Mouse (Mus musculus) liver, adult 2 months (tissue): ENCODE results near the gene Mok. TPM values are rescaled to one million over a fixed set of nuclear protein-coding genes. Genes with fewer than 3 reads are reported as not detected.

ENCODE experiments used
- DNase-seq: peaks from one replicate; pipeline ENCODE4 v3.0.0-alpha.2; 2011; ENCODE audit warnings: low read depth, low spot score; ENCODE audit errors: extremely low read depth
- H3K27ac ChIP-seq: fragments of 200-500 bp; replicated peaks from 2 replicates; pipeline ENCODE4 v1.5.1; 2012; ENCODE audit warnings: low read depth, mild to moderate bottlenecking, control low read depth, inconsistent platforms, low read length; ENCODE audit not compliant: insufficient read depth
- H3K27me3 ChIP-seq: fragments of 200-500 bp; 2 replicates; pipeline ENCODE4 v1.6.1; 2012; ENCODE audit warnings: mild to moderate bottlenecking, moderate library complexity, low read length, inconsistent platforms; ENCODE audit not compliant: control insufficient read depth, insufficient read depth
- H3K36me3 ChIP-seq: fragments of 200-500 bp; 2 replicates; pipeline ENCODE4 v1.6.1; 2012; ENCODE audit warnings: low read length, inconsistent platforms; ENCODE audit not compliant: control insufficient read depth, insufficient read depth
- H3K4me1 ChIP-seq: fragments of 200-500 bp; 2 replicates; pipeline ENCODE4 v1.6.1; 2011; ENCODE audit warnings: low read length; ENCODE audit not compliant: control insufficient read depth, insufficient read depth
- H3K4me3 ChIP-seq: fragments of 200-500 bp; 2 replicates; pipeline ENCODE4 v1.5.1; 2011; ENCODE audit warnings: low read depth, mild to moderate bottlenecking, control low read depth, low read length, moderate library complexity; ENCODE audit not compliant: insufficient read depth
- H3K79me2 ChIP-seq: fragments of 200-500 bp; 2 replicates; pipeline ENCODE4 v1.6.1; 2012; ENCODE audit warnings: inconsistent platforms, mild to moderate bottlenecking, low read length, moderate library complexity; ENCODE audit not compliant: control insufficient read depth, insufficient read depth
- H3K9ac ChIP-seq: fragments of 200-500 bp; 2 replicates; pipeline ENCODE4 v1.6.1; 2012; ENCODE audit warnings: low read depth, mild to moderate bottlenecking, control low read depth, inconsistent platforms, low read length
- CTCF ChIP-seq: fragments of 200-500 bp; IDR thresholded peaks from 2 replicates; pipeline ENCODE4 v1.5.1; 2011; ENCODE audit warnings: low read depth, low read length, control low read depth
- POLR2A ChIP-seq: fragments of 200-500 bp; IDR thresholded peaks from 2 replicates; pipeline ENCODE4 v1.6.1; 2011; ENCODE audit warnings: low read length, control low read depth; ENCODE audit not compliant: insufficient read depth; ENCODE audit errors: extremely low read depth
- WGBS: fragments of 180-500 bp; shearing (Covaris S2); methylation state at CpG from one replicate; pipeline ENCODE4 v1.1.7; 2018; 5-methylcytosine and 5-hydroxymethylcytosine counted together
- polyA plus RNA-seq: library from polyadenylated mRNA; depleted of rRNA; stranded (reverse); fragments of >200 nt; gene quantifications from 2 replicates; pipeline ENCODE4 v1.2.3, GENCODE M21; 2012
- total RNA-seq: library from RNA; depleted of rRNA; stranded (reverse); fragments of >200 nt; gene quantifications from 2 replicates; pipeline ENCODE4 v1.2.3, GENCODE M21; 2014

The Mok gene
- total and polyA plus RNA-seq, 2 experiments = 0.18 TPM; not detected in 1

GRCm38 (mm10) chr12:110797842-110798431, 42.8 kb downstream of the Mok start:
- WGBS = 73% methylated on average over 10 of the region's 10 CpGs
- Histone ChIP-seq H3K27ac (no peak overlapping the region), H3K36me3 (no peaks in the 10 kb centered on the region), H3K27me3 (no peaks in the 10 kb centered on the region), H3K4me1 (no peaks in the 10 kb centered on the region), H3K79me2 (0 out of 2 replicates have a peak, but pooled peaks cover 3% of the 10 kb centered on the region), H3K9ac (no peak overlapping the region), H3K4me3 (no peak overlapping the region)
- no peak for TF ChIP-seq CTCF
- TF ChIP-seq POLR2A = no peak
- DNase-seq = no peak

- Histone ChIP-seq H3K4me3 (no peak overlapping the region), H3K79me2 (0 out of 2 replicates have a peak, but pooled peaks cover 3% of the 10 kb centered on the region), H3K36me3 (no peaks in the 10 kb centered on the region), H3K4me1 (no peaks in the 10 kb centered on the region), H3K27ac (no peak overlapping the region), H3K9ac (no peak overlapping the region), H3K27me3 (no peaks in the 10 kb centered on the region)
- DNase-seq = no peak
- TF ChIP-seq CTCF (no peak), POLR2A (no peak)
- 95% methylated on average over 6 of the region's 6 CpGs for WGBS
These were observed 43.5 kb downstream of the Mok start for GRCm38 (mm10) chr12:110797202-110797601.

DNA sequence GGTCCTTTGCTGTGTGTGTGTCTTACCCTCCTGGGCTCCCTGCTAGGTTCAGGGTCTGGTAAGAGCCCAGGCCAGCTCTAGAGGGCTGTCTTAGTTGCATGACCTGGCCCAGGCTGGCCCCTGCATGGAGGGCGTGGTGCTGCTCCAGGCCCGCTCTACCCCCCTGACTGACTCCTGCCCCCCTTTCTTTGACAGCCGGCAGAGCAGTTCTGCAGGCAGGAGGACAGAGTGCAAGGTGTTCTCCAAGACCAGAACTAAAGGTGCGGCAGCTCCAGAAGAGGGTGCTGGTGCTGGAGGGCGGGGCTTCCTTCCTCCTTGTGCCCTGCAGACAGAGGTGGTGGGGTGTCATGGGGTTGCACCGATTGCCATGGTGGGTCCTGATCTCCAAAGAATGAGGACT, 44.0 kb downstream of the Mok start:
- 77% methylated on average over 6 of the region's 6 CpGs for WGBS
- Histone ChIP-seq H3K4me3 (no peak overlapping the region), H3K36me3 (no peaks in the 10 kb centered on the region), H3K9ac (no peak overlapping the region), H3K27me3 (no peaks in the 10 kb centered on the region), H3K27ac (no peak overlapping the region), H3K79me2 (0 out of 2 replicates have a peak, but pooled peaks cover 3% of the 10 kb centered on the region), H3K4me1 (no peaks in the 10 kb centered on the region)
- no peak for DNase-seq
- TF ChIP-seq CTCF (no peak), POLR2A (no peak)

DNA sequence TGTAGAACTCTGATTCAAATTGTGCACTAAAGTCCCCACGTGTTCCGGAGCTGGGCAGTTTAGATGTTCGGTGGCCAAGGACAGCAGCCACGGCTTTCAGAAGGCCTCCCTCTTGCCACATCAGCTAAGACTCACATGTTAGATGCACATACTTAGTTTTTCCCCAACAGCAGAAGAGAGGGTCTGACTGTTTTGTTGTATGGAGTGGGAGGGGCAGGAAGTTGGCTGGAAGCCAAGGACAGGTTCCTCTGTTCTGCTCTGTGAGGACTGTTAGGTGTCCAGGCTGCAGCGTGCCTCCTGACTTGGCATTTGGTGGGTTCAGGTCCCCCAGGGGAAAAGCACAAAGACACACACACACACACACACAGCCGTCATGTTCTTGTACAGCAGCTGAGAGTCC, 45.7 kb downstream of the Mok start:
- Histone ChIP-seq H3K4me1 (no peaks in the 10 kb centered on the region), H3K36me3 (no peaks in the 10 kb centered on the region), H3K9ac (no peak overlapping the region), H3K27me3 (no peaks in the 10 kb centered on the region), H3K4me3 (no peak overlapping the region), H3K79me2 (0 out of 2 replicates have a peak, but pooled peaks cover 3% of the 10 kb centered on the region), H3K27ac (no peak overlapping the region)
- 92% methylated on average over 6 of the region's 6 CpGs for WGBS
- DNase-seq = no peak
- TF ChIP-seq CTCF = no peak
- no peak for TF ChIP-seq POLR2A

DNA sequence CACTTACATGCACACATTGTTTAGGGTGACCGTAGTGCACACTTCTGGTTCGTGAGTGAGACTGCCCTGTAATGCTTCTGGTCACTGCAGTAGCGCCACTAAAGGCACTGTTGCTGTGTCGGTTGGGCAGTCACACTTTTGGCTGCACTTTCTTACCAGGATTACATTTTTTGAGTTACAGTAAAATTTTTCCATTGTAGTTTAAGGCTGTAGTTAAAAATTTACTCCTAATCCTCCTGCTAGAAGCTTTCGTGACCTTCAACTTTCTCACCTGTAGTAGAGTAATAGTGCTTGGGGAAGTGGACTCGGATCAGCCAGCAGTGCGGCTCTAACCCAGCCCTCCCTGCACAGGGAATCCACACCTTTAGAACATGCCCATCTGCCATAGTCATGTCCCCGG, 49.7 kb downstream of the Mok start:
- Histone ChIP-seq H3K9ac (no peak overlapping the region), H3K4me1 (no peaks in the 10 kb centered on the region), H3K27me3 (no peaks in the 10 kb centered on the region), H3K79me2 (0 out of 2 replicates have a peak, but pooled peaks cover 5% of the 10 kb centered on the region), H3K36me3 (no peaks in the 10 kb centered on the region), H3K4me3 (no peak overlapping the region), H3K27ac (no peak overlapping the region)
- WGBS = 80% methylated on average over 8 of the region's 8 CpGs
- TF ChIP-seq POLR2A = no peak
- no peak for TF ChIP-seq CTCF
- no peak for DNase-seq

DNA sequence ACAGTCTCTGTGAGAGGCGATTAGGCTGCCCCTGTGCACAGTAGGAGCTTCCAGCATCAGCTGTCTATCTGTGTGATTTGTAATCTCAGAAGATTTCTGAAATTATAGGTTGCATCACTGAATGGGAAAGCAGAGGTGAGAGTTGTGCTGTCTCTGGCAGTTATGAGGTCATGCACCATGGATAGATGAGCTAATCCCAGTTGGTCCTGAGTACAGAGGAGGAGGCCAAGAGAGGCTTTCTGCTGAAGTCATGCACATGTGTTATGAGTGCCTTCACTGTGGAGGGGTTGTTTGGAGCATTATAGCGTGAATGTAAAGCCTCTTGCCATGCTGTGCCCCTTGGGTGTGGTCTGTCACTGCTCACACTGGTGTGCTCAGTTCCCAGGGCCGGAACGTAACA, 50.2 kb downstream of the Mok start:
- Histone ChIP-seq H3K27me3 (no peaks in the 10 kb centered on the region), H3K9ac (no peak overlapping the region), H3K4me1 (no peaks in the 10 kb centered on the region), H3K79me2 (0 out of 2 replicates have a peak, but pooled peaks cover 5% of the 10 kb centered on the region), H3K27ac (no peak overlapping the region), H3K4me3 (no peak overlapping the region), H3K36me3 (no peaks in the 10 kb centered on the region; the same call in 1 of the 2 replicates)
- DNase-seq = no peak
- over 99% methylated on average over 4 of the region's 4 CpGs for WGBS
- TF ChIP-seq POLR2A (no peak), CTCF (no peak)
